Mouse (Mus musculus) gastrocnemius, adult 8-10 months (tissue): ENCODE results near the gene Hist1h2ab. TPM values are rescaled to one million over a fixed set of nuclear protein-coding genes. Genes with fewer than 3 reads are reported as not detected.

Experiments used
- DNase-seq, 2 experiments: peaks; one replicate each; pipeline ENCODE4 v3.0.0; 2022; ENCODE audit warnings: low spot score in 2 of 2
- total RNA-seq, 4 experiments: library from RNA; stranded (reverse); gene quantifications; 2 replicates each; pipeline ENCODE4 v1.2.4; 2022

Hist1h2ab gene
- total RNA-seq, 4 experiments from 2014 or later: 0.97 to 4.9 (median 3.5) TPM; not detected in 1

- no peak for DNase-seq
Observed at GRCm38 (mm10) chr13:23737091-23737490, 13.8 kb upstream of the Hist1h2ab start.

DNA sequence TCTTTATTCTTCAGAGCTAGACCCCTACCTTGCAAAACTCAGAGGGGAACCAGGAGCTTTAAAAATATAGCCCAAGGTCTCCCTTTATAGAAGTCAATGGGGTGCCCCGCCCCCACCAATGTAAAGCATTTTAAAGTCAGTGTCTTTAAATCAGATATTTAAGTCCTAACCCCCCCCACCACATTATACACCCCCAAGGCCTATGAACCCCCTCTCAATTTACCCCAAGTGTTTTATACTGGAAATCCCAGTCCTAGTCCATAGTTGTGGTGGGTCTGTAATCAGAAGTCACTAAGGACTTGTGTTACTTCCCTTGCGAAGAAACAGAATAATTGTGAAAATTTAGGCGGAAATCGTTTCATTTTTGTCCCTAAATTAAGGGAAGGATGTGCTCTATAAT is 12.9 kb upstream of the Hist1h2ab start:
- DNase-seq: no peak

- DNase-seq: peak; percentile 83 to 87
Observed at GRCm38 (mm10) chr13:23738677-23739068, 12.3 kb upstream of the Hist1h2ab start, which contains the start of gene Hist1h1c. TSS of gene Hist1h1c (plus strand) at chr13:23738808.

DNA sequence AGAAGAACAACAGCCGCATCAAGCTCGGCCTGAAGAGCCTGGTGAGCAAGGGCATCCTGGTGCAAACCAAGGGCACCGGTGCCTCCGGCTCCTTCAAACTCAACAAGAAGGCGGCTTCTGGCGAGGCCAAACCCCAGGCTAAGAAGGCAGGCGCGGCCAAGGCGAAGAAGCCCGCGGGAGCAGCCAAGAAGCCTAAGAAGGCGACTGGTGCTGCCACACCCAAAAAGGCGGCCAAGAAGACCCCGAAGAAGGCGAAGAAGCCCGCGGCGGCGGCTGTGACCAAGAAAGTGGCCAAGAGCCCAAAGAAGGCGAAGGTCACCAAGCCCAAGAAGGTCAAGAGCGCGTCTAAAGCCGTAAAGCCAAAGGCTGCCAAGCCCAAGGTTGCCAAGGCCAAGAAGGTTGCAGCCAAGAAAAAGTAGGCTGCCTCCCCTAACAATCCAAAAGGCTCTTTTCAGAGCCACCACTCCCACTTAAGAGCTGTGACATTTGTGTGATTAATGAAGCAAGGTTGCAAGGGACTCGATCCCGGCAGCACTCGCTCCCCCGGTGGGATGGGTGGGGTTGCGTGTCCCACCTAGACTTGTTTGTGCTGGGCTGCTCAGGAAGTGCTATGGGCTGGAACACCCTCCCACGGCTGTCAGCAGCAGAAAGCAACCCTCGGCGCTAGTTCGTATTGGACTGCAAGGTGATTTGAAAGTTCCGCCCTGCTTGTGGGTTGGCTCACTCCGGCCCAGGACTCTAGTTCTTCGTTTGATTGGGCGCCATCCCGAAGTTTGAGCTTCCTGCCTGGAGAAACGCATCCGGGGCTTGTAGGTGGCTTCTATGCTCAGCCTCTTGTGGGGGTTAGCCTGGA is 11.6 kb upstream of the Hist1h2ab start:
- DNase-seq: peak; percentile 91 to 93

DNA sequence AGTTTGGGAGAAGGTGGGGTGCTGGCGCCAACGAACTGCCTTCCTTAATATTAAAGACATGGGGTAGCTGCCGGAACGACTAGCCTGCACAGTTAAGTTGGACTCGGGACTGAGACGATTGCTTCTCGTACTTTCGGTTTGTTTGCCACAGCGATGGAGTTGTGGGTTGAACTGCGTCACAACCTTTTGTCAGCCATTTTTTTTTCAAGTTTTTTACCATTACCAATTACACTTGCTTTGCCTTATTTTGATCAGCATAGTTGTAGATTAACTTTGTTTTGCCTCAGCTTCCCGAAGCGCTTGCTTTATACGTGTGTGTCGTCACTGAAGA is 11.0 kb upstream of the Hist1h2ab start:
- DNase-seq: no peak

GRCm38 (mm10) chr13:23740256-23740840 is 10.6 kb upstream of the Hist1h2ab start:
- DNase-seq: no peak

- DNase-seq: no peak
Observed at GRCm38 (mm10) chr13:23740910-23741309, 10.0 kb upstream of the Hist1h2ab start.

- DNase-seq: no peak
Observed at GRCm38 (mm10) chr13:23742007-23742406, 8.9 kb upstream of the Hist1h2ab start.

DNA sequence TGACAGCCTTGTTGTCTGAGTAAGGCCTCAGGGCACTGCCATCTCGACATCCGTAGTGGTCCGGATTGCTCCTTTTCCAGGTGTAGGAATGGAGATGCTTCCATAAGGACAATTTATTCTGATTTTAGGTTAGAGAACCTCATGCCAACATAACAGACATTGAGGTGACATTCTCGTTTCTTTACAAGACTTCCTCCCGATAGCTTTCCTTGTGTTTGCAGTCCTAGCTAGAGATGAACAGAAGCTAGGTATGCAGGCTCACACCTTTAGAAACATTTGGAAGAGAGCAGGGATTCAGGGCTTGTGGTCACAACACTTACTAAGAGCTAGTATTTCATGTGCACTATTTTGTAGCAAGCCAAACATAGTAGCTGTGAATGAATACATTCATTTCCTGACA is 7.7 kb upstream of the Hist1h2ab start:
- no peak for DNase-seq

- no peak for DNase-seq
Observed at GRCm38 (mm10) chr13:23743963-23744362, 7.0 kb upstream of the Hist1h2ab start.

DNA sequence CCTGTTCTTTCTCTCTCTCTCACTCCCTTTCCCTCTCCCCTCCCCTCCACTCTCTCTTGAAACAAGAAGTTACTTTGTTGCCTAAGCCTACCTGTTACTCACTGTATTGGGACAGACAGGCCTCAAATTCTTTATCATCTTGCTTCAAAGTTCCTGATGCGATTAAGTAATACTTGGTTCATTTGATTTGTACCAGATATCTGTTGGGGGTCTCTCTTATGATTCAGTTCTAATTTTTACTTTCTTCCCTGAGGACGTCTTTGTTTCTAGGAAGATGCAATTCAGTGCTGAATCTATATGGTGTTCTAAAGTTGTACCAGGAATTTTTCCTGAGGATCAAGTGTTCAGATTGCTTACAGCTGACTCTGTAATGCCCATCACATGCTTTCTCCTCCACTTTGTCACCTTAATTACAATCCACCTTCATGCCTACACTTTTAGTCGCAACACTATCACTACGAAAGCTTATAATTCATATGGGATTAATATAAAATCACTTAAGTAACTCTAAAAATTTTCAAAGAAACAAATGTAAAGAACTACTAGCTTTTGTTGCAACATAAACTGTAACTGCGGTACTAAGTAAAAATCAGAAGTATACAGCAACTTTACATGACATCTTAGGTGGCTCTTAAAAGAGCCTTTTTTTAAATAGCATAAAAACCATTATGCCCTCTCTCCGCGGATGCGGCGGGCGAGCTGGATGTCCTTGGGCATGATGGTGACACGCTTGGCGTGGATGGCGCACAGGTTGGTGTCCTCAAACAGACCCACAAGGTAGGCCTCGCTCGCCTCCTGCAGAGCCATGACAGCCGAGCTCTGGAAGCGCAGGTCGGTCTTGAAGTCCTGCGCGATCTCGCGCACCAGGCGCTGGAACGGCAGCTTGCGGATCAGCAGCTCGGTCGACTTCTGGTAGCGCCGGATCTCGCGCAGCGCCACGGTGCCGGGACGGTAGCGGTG is 6.2 kb upstream of the Hist1h2ab start:
- DNase-seq: no peak

GRCm38 (mm10) chr13:23745381-23746161 is 5.4 kb upstream of the Hist1h2ab start, which contains the start of gene Hist1h3c:
TSS of gene Hist1h3c (minus strand) at chr13:23745602.
- peak; percentile 53 to 59 for DNase-seq

DNA sequence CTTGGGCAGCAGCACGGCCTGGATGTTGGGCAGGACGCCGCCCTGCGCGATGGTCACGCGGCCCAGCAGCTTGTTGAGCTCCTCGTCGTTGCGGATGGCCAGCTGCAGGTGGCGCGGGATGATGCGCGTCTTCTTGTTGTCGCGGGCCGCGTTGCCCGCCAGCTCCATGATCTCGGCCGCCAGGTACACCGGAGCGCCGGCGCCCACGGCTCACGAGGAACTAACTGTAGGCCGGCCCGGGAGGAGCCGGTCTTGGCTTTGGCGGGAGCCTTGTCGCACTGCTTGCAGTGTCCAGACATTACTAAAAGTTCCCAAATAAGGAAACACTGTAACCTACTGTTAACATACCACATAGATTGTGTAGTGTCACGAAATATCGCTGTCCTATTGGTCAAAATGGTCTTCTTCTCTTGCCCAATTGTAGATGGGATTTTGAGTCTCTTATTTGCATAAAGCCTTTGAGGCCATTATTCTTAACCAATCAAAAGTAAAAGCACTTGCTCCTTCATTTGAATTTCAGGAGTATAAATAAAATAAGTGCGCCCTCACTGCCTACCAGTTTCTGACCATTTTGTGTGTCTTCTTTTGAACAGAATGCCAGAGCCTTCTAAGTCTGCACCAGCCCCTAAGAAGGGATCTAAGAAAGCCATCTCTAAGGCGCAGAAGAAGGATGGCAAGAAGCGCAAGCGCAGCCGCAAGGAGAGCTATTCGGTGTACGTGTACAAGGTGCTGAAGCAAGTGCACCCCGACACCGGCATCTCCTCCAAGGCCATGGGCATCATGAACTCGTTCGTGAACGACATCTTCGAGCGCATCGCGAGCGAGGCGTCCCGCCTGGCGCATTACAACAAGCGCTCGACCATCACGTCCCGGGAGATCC is 4.5 kb upstream of the Hist1h2ab start, which contains the start of gene Hist1h2bb:
Gene Hist1h2bb (plus strand): TSS at position 534 of the 880 bp plus-strand sequence.
- peak; percentile 29 to 50 for DNase-seq

GRCm38 (mm10) chr13:23747081-23747891 is 3.6 kb upstream of the Hist1h2ab start:
- no peak for DNase-seq

GRCm38 (mm10) chr13:23747892-23748288 is 3.0 kb upstream of the Hist1h2ab start:
- DNase-seq: no peak

- DNase-seq: no peak
Observed at GRCm38 (mm10) chr13:23749563-23750121, 1.3 kb upstream of the Hist1h2ab start.

GRCm38 (mm10) chr13:23751478-23751956 is 591 bp downstream of the Hist1h2ab start:
- DNase-seq: no peak

- DNase-seq: peak in 1 of 2 experiments; percentile 31
Observed at GRCm38 (mm10) chr13:23752067-23752741, 1.3 kb downstream of the Hist1h2ab start, which contains the start of gene Hist1h3b. TSS of gene Hist1h3b (plus strand) at chr13:23752267.
